Mouse (Mus musculus) left cerebral cortex, adult 2 months (tissue): ENCODE measurements around the gene Stk38. TPM values are rescaled to one million over a fixed set of nuclear protein-coding genes. Genes with fewer than 3 reads are reported as not detected.
"Not testable (repeated sequence)": the region's sequence is repeated elsewhere in the genome, so short reads cannot be mapped to it uniquely, and the experiment has no call there.

Experiments used
- DNase-seq, 2 experiments: peaks; one replicate each; pipeline ENCODE4 v3.0.0; 2021 to 2022; ENCODE audit warnings: low spot score in 2 of 2, mixed read lengths in 1 of 2; ENCODE audit errors: extremely low spot score in 1 of 2
- H3K27ac ChIP-seq: fragments of 200-600 bp; 2 replicates; pipeline ENCODE4 v1.8.1; 2022
- H3K4me3 ChIP-seq: fragments of 200-600 bp; 2 replicates; pipeline ENCODE4 v1.8.1; 2022
- CTCF ChIP-seq: fragments of 200-600 bp; IDR thresholded peaks from 2 replicates; pipeline ENCODE4 v1.8.1; 2022; ENCODE audit warnings: antibody characterized with exemption, mild to moderate bottlenecking, moderate library complexity
- intact Hi-C: fragments of 180-260 bp; cut with DNase I; formaldehyde crosslinking; loops from one replicate; pipeline ENCODE4 v1.15.1; 2025
- total RNA-seq, 2 experiments: library from RNA; stranded (reverse); gene quantifications; 2 replicates each; pipeline ENCODE4 v1.2.3; 2021

The Stk38 gene
- total RNA-seq, 2 experiments from 2014 or later = 53.5 to 58.6 TPM

DNA sequence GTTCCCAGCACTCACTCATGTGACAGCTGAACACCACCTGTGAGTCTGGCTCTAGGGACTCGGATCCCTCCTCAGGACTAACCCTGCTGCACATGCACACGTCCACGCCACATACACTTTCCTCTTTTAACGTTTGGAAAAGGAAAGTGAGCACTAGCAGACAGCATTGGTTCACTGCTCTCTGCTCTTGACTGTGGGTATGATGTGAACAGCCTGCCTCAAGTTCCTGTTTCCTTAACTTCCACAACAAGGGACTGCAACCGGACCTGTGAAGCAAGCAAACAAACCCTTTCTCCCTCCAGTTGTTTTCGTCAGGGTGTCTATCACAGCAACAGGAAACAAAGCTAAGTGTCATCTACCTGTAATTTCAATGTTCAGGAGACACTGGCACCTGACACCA lies 7.3 kb downstream of the Stk38 start:
- Histone ChIP-seq H3K27ac (no peak overlapping the region), H3K4me3 (no peak overlapping the region)
- TF ChIP-seq CTCF = no peak
- no peak for DNase-seq
- intact Hi-C loops = no loop called here

DNA sequence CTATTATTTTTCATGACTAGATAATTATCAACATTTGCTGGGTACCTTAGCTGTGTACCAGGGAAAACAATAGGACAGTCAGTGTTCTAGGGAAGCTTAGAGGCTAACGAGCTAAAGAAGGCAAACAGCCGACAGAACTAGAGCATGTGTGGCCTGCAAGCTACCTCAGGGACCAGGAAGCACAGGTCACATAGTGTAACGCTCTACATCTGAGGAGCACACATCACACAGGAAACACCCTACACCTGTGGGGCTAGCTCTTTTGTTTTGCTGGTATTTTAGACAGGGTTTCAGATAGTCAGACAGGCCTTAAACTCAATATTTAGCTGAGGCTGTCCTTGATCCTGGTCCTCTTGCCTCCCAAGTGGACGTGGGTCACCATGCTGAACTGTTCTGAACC lies 13.2 kb downstream of the Stk38 start:
- no peak for TF ChIP-seq CTCF
- DNase-seq = no peak

DNA sequence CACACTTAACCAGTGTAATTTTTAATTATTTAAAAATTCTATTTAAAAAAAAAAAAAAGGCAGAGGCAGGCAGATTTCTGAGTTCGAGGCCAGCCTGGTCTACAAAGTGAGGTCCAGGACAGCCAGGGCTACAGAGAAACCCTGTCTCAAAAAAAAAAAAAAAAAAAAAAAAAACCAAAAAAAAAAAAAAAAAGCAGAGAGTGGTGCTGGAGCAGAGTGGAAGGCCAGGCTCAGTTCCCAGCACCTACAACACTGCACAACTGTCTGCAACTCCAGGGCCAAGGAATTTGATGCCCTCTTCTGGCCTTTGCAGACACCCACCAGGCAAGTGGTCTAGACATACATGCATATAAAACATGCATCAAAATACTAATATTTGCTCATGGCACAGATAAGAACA lies 14.8 kb downstream of the Stk38 start:
- H3K4me3 ChIP-seq, intact Hi-C loops, DNase-seq, H3K27ac ChIP-seq: not testable (repeated sequence)

More for the DNA sequence above, 13.2 kb downstream of the Stk38 start:
- H3K4me3 ChIP-seq = no peak overlapping the region
- intact Hi-C loops = no loop called here
- H3K27ac ChIP-seq = no peak overlapping the region

DNA sequence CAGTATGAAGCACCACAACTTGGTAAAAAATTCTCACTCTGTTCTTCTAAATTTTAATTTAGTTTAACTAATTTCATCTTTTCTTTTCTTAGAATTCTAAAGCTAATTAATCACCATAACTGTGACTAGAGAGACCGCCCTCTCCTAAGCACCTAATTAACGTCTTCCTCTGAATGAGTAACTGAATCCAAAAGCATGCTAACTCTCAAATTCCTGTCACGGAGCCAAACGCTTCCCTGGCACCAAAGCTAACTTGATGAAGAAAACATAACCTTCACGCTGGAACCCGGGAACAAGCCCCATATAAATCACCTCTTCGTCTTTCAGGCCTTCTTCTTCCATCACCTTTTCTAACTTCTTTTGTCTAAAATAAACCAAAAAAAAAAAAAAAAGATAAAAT lies 15.7 kb downstream of the Stk38 start:
- intact Hi-C loops = no loop called here
- H3K4me3 ChIP-seq = no peak overlapping the region
- no peak overlapping the region for H3K27ac ChIP-seq
- DNase-seq = peak; percentile 29 to 35
- no peak for TF ChIP-seq CTCF

DNA sequence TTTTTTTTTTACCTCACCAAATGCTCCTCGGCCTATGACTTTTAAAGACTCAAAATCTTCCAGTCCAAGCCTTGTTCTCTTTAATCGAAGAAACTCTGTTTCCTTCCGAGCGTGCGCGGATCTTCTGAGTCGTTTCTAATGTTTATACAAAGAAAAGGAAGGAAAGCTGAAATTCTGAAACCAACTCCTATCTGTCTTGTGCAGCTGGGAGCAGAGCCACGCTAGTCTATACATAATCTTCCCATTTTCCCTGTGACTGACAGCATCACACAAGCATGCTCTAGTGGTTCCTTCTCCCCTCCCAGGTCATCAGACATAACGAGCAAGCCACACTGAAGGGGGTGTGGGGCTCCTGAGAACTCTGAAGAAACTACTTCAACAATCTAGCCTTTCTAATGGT lies 16.5 kb downstream of the Stk38 start:
- no peak overlapping the region for H3K4me3 ChIP-seq
- no peak overlapping the region for H3K27ac ChIP-seq
- no peak for TF ChIP-seq CTCF
- DNase-seq = no peak
- intact Hi-C loops = no loop called here

DNA sequence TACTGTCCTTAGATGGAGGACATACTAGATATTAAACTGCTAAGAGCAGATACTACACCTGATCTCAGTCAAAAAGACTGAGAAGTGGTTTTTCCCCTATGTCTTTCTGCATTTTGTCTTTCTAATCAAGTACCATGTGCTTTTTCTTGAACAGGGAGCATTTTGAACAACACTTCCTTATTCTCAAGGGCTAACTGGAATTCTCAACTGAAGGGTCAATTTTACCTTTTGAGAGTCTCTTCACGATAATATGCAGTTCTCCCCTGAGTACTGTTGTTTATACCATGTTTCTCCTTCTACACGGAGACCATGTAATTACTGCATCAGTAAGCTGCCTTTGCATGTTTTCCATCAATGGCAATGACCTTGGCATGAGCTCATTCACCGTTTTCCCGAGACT lies 17.7 kb downstream of the Stk38 start:
- TF ChIP-seq CTCF = no peak
- H3K4me3 ChIP-seq = no peak overlapping the region
- H3K27ac ChIP-seq = no peak overlapping the region
- intact Hi-C loops = no loop called here
- DNase-seq = no peak

DNA sequence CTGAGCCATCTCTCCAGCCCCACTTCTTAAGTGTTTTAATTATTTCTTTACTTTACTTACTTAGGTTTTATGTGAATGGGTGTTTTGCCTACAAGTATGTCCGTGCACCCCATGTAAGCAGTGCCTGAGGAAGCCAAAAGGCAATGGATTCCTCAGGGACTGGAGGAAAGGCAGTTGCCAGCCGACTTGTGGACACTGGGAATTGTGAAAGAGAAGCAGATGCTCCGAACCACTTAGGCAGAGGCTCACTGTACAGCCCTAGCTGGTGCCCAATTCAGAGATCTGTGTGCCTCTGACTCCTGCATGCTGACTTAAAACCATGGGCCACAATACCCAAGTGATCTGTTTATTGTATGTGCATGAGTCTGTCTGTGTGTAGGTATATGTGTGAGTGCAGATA lies 18.8 kb downstream of the Stk38 start:
- intact Hi-C loops = loop anchor here (5.0 kb wide), 2 partner anchors 33 to 108 kb away; no protein-coding TSS in a partner anchor
- TF ChIP-seq CTCF = no peak
- H3K27ac ChIP-seq = no peak overlapping the region
- no peak for DNase-seq
- H3K4me3 ChIP-seq = no peak overlapping the region

DNA sequence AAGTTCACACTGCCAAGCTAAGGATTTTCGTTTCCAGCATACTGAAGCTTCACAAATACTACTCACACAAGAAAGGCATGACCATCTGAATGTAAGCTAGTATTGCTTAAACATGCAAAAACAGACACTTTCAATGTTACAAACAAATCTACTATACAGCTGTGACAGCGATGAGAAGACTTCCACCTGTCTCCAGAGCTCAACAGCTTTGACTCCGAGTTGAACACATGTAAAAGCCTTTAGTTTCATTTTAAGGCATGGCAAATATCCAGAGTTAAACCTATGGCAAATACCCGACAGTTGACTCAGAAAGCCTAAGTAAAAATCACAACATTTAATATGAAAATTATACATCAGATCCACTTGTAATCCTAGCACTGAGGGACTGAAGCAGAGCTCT lies 19.5 kb downstream of the Stk38 start:
- no peak for TF ChIP-seq CTCF
- no peak for DNase-seq
- Histone ChIP-seq H3K4me3 (no peak overlapping the region), H3K27ac (no peak overlapping the region)
- intact Hi-C loops = loop anchor here (5.0 kb wide), 2 partner anchors 34 to 109 kb away; no protein-coding TSS in a partner anchor

DNA sequence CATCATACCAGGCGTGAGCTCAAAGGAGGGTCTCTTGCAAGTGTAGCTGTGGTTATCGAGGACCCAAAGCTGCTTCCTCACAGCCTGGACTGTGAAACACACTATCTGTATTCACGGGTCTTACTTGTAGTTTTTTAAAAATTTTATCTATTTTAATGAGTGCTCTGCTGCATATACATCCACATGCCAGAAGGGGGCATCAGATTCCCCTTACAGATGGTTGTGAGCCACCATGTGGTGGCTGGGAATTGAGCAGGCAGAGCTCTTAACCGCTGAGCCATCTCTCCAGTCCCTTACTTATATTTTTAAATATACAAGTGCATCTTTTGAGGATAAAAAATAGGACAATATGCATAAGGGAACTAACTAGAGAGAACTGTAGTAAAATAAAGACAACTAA lies 20.1 kb downstream of the Stk38 start:
- intact Hi-C loops = loop anchor here (5.0 kb wide), 2 partner anchors 35 to 110 kb away; no protein-coding TSS in a partner anchor
- no peak for DNase-seq
- peak; percentile 85 for TF ChIP-seq CTCF
- H3K4me3 ChIP-seq = no peak overlapping the region
- H3K27ac ChIP-seq = no peak overlapping the region

DNA sequence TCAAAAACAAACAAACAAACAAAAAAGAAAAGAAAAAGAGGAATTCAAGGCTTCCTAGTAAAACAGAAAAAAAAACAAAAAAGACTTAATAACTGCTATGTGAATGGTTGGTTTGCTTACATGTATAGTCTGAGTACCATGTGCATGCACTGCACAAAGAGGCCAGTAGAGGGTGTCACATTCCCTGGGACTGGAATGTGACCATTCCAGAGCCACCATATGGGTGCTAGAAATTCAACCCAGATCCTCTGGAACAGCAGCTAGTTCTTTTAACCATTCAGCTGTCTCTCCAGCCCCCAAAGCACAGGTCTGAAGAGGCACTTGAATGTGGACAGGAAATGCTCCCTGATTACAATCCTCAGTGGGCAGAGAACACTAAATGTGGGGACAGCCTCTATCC lies 21.0 kb downstream of the Stk38 start:
- peak; percentile 59 for TF ChIP-seq CTCF
- intact Hi-C loops = loop anchor here (5.0 kb wide), 2 partner anchors 35 to 110 kb away; no protein-coding TSS in a partner anchor
- Histone ChIP-seq H3K27ac (no peak overlapping the region), H3K4me3 (no peak overlapping the region)
- no peak for DNase-seq

DNA sequence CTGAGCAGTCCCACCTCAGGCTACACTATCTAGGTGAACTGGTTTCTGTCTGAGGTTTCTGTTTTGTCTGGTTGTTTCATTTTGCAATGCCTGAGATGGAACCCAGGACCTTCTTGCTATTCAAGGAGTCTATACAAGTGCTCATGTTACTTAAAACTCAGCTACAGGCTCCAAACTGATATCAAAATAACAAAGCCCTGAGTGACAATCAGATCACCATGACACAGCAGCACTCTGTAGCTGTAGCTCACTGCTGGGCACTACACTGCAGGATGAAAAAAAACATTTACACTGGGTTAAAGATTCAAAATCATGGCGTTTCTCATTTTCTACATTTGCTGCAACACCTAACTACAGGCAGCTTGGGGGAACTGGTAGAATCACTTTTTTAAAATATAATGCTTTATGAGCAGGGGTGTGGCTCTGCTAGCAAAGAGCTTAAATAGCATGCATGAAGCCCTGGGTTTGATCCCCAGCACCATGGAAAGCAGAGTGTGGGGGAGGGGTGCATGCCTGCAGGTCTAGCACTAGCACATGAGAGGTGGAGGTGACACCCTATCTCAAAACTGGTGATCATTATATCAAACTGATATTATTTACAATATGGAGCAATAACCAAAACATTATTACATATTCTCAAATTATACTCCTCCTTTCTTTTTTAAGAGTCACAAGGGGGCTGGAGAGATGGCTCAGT lies 22.9 kb downstream of the Stk38 start:
- no peak for TF ChIP-seq CTCF
- intact Hi-C loops = loop anchor here (5.0 kb wide), 2 partner anchors 37 to 112 kb away; no protein-coding TSS in a partner anchor

DNA sequence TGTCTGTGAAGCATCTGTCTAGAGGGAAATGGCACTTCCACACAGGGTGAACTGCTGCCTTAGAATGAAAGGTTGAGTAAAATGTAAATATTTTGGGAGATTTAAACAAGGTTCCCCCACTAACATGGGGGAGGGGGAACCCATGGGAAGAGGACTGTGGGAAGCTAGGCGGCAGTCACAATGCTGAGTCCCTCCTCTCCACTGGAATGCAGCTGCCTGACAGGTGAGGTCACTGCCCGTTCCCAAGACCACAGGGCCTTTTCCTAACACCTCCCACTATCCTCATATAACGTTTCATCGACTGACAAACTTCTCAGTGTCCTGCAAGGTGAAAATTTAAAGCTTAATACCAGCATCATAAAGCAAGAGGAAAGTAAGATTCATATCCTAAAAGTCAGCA lies 25.2 kb downstream of the Stk38 start:
- TF ChIP-seq CTCF = no peak
- intact Hi-C loops = no loop called here
- DNase-seq = no peak
- H3K4me3 ChIP-seq = no peak overlapping the region
- no peak overlapping the region for H3K27ac ChIP-seq

More for the DNA sequence above, 22.9 kb downstream of the Stk38 start:
- Histone ChIP-seq H3K4me3 (no peak overlapping the region), H3K27ac (no peak overlapping the region)
- no peak for DNase-seq

DNA sequence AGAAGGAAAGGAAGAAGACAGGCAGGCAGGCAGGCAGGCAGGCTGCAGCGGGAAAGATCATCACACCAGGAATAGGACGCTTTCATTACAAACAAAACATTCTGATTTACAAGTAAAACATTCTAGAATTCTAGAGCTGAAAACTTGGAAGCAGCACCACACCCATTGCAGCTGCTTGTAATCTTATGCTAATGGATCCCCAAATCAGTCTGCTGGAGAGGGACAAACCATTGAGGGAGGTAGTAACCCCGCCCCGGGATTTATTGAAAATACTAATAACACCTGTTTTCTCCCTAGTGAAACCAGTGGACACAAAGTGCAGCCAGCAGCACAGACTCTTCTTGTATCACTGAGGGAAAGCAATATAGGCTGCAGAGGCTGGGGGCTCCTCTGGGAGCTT lies 26.7 kb downstream of the Stk38 start:
- TF ChIP-seq CTCF = no peak
- intact Hi-C loops = no loop called here
- Histone ChIP-seq H3K27ac (no peak overlapping the region), H3K4me3 (no peak overlapping the region)
- DNase-seq = no peak
